Mouse (Mus musculus) ovary, postnatal 36 days (tissue): ENCODE results near the gene Ndel1.
A peak's percentile ranks its signal among the peaks of the same experiment; 100 is the strongest.

Experiments used
- DNase-seq: peaks from one replicate; pipeline ENCODE4 v3.0.0; 2022; ENCODE audit warnings: low spot score, mixed read lengths

Gene Ndel1

DNA sequence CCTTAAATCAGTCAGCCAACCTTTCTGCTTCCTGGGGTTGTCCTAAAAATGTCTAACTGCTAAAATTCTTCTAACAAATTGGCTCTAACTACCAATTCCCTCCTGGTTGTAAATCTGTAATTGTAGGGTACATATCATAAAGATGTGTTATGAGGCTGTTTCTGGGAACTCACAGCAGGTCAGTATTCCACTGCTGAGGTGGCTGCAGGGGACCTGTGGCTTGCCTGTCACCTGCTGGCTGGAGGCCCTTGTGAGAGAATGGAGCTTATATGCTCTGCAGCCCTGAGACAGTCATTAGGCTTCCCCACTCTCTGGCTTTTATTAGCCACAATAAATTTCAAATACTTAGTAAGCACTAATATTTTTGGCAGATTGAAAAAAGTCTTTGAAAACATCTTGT is 92.8 kb downstream of the Ndel1 start:
- DNase-seq, result no peak

DNA sequence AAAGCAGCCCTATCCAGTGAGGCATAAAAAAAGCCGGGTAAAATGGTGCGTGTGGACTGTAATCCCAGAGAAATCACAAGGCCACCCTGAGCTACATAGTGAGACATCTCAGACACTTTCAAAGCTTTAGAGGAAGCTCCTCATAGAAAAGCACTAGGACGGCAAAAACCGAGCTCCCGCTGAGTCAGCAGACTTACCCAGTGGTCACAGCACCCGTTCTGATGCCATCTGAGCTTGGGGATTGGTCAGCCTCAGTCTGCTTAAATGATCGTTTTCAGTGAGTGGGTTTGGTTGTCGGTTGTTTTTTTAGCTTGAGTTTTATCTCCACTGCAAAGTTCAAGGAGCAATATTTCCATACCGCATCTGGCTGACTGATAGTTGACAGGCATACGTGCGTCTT is 93.7 kb downstream of the Ndel1 start:
- no peak for DNase-seq

- DNase-seq, result peak; percentile 54
These were observed 95.5 kb downstream of the Ndel1 start for GRCm38 (mm10) chr11:68776147-68776655.
